Mouse (Mus musculus): Measurements from ENCODE around the gene Ccnh. TPM values are rescaled to one million over a fixed set of nuclear protein-coding genes. Genes with fewer than 3 reads are reported as not detected.
"Not testable (repeated sequence)": the region's sequence is repeated elsewhere in the genome, so short reads cannot be mapped to it uniquely, and the experiment has no call there.

The Ccnh gene
- not detected in 2 replicates for polyA plus RNA-seq (2012; ENCODE audit: insufficient read depth, insufficient read length, low replicate concordance, missing spikeins)

DNA sequence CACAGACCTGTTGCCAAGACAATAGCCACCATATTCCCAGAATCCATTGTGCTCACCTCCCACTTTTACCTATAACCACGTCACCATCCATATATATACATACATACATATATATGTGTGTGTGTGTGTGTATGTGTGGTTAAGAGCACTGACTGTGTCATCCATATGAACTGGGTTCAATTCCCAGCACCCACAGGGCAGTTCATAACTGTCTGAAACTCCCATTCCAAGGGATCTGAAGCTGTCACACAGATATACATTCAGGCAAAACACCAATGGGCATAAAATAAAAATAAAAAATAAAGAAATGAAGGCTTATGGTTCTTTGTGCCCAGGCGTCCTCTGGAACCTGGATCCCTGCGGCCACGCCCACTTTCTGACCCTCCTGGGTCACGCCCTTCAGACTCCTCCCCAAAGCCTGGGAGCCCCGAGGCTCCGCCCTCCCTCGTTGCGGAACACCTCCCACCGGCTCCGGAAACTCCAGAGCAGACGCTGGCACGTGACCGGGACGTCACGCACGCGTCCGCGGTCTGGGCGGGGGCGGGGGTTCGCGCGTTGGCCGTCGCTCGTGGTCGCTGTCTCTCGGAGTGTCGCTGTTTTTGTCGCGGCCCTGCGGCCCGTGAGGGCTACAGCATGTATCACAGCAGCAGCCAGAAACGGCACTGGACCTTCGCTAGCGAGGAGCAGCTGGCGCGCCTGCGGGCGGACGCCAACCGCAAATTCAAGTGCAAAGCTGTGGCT lies at the start of gene Ccnh:
Gene Ccnh (plus strand): TSS at position 506 of the 741 bp plus-strand sequence.
- Histone ChIP-seq H3K27ac (ENCODE audit: insufficient read depth, low read depth, low read length) (peak within 1 kb of the TSS; percentile 74), H3K4me3 (ENCODE audit: insufficient read depth, low read depth, low read length) (peak within 1 kb of the TSS; percentile 68), H3K4me1 (ENCODE audit: control insufficient read depth, insufficient read depth, low read length) (no peaks in the 10 kb centered on the region)
- TF ChIP-seq CTCF (IDR thresholded peaks at IDR 0.05; ENCODE audit: insufficient read depth, low read depth, low read length) (no peak), POLR2A (IDR thresholded peaks at IDR 0.05; ENCODE audit: insufficient read depth, low read depth, low read length) (0 out of 2 replicates have a peak, but pooled peaks have one; percentile 57)
- WGBS, result 2% methylated on average over 44 of the region's 44 CpGs

DNA sequence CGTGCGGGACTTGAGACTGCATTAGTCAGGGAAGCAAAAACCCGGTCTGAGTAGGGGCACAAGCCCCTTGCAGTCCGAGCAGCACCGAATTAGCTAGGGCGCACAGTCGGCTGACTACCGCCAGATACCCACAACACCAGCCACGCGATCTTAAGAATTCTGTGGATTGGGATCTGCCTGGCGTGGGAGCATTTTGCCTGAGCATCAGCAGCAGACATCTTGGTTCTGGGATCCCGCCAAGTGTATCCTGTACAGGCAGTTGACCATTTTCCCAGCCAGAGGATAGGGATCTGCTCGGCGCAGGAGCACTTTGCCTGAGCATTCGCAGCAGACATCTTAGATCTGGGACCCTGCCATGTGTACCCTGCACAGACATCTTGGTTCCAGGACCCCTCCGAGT lies 45.8 kb upstream of the Ccnh start:
- not testable (repeated sequence) for H3K4me3 ChIP-seq (ENCODE audit: insufficient read depth, low read depth, low read length); H3K4me1 ChIP-seq (ENCODE audit: control insufficient read depth, insufficient read depth, low read length); H3K27ac ChIP-seq (ENCODE audit: insufficient read depth, low read depth, low read length)
- 96% methylated on average over 16 of the region's 16 CpGs for WGBS

DNA sequence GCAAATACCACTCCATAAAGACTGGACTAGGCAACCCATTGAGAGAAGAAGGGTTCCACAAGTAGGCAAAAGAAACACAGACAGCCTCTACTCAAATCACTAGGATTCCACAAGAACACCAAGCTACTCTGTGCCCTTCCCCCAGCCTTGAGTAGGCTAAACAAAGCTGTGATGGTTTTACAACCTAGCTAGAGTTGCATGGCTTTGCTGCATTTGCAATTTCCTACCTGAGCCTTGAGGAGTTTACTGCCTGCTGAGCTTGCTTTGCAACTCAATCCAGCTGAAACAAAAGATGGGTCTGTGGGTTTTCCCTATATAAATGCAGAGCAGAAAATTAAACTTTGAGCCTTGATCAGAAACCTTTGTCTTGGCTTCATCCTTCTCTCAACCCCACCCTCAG lies 42.7 kb upstream of the Ccnh start:
- no peak overlapping the region for H3K27ac ChIP-seq (ENCODE audit: insufficient read depth, low read depth, low read length)
- H3K4me3 ChIP-seq (ENCODE audit: insufficient read depth, low read depth, low read length), result no peak overlapping the region
- no peaks in the 10 kb centered on the region for H3K4me1 ChIP-seq (ENCODE audit: control insufficient read depth, insufficient read depth, low read length)
- no peak for TF ChIP-seq POLR2A (IDR thresholded peaks at IDR 0.05; ENCODE audit: insufficient read depth, low read depth, low read length)
- TF ChIP-seq CTCF (IDR thresholded peaks at IDR 0.05; ENCODE audit: insufficient read depth, low read depth, low read length), result no peak

DNA sequence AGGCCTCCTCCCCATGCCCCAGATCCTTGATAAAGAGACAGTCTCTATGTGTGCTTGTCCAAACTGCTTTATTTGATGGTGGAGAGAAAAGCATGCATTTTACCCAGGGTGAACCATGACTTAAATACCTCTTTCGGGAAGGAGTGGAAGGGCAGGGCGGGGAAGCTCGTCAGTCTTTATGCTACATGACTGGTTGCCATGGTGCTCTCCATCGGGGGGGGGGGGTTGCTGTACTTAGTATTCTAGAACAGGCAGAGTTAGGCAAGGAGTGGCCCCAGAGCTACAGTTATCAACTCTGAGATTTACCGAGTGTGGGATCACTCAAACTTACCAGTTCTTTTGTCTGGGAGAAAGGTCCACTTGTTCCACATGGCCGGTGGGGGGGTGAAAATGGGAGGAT lies 34.5 kb upstream of the Ccnh start:
- TF ChIP-seq CTCF (IDR thresholded peaks at IDR 0.05; ENCODE audit: insufficient read depth, low read depth, low read length) (no peak), POLR2A (IDR thresholded peaks at IDR 0.05; ENCODE audit: insufficient read depth, low read depth, low read length) (no peak)
- 46% methylated on average over 6 of the region's 6 CpGs for WGBS
- H3K4me3 ChIP-seq (ENCODE audit: insufficient read depth, low read depth, low read length), result no peak overlapping the region
- no peaks in the 10 kb centered on the region for H3K4me1 ChIP-seq (ENCODE audit: control insufficient read depth, insufficient read depth, low read length)
- no peak overlapping the region for H3K27ac ChIP-seq (ENCODE audit: insufficient read depth, low read depth, low read length)

DNA sequence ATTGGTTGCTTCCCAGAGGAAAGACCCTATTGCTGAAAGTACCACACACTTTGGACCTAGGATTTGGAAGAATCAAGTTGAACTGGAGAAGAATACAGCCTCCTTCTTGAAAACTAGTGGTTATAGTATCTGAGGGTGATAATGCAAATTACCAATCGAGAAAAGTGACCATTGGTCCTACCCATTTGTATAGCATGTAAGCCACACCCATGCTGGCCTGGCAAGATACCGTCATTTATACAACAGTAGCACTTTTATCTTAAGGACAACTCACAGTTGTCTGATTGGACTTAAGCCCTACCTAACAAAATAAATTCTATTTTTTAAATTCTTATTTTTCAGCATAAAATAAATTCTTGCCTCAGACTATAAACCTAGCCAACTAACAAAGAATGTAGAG lies 29.2 kb upstream of the Ccnh start:
- H3K27ac ChIP-seq (ENCODE audit: insufficient read depth, low read depth, low read length), result no peak overlapping the region
- no peak overlapping the region for H3K4me3 ChIP-seq (ENCODE audit: insufficient read depth, low read depth, low read length)
- no peaks in the 10 kb centered on the region for H3K4me1 ChIP-seq (ENCODE audit: control insufficient read depth, insufficient read depth, low read length)
- WGBS, result 75% methylated on average over 2 of the region's 2 CpGs
- no peak for TF ChIP-seq CTCF (IDR thresholded peaks at IDR 0.05; ENCODE audit: insufficient read depth, low read depth, low read length)
- TF ChIP-seq POLR2A (IDR thresholded peaks at IDR 0.05; ENCODE audit: insufficient read depth, low read depth, low read length), result no peak

DNA sequence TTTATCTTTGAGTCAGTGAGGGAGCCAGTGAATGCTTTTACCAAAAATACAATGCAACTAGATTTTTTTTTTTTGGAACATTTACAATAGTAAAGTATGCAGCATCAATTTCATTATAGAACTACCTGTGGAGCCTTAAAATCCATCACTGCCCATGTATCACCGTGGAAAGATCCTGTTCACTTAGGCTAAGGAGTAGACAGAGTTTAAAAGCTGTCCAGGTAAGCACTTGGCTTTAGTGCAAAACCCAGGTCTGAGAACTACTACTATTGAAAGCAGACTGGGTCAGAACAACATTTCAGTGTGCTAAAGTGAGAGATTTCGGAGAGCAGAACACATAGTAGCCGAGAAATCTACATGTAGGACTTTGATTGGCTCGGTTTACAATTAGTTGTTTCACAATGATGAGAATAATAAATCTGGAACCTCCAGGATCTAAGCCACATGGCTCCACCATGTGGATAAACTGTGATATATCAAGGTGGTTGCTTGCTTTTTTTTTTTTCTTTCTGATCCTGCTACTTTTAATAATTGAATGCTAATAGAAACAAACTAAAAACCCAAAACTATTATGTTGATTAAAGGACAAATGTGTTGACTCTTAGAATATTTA lies 24.6 kb upstream of the Ccnh start:
- H3K4me3 ChIP-seq (ENCODE audit: insufficient read depth, low read depth, low read length), result no peak overlapping the region
- TF ChIP-seq CTCF (IDR thresholded peaks at IDR 0.05; ENCODE audit: insufficient read depth, low read depth, low read length) (no peak), POLR2A (IDR thresholded peaks at IDR 0.05; ENCODE audit: insufficient read depth, low read depth, low read length) (no peak)
- H3K4me1 ChIP-seq (ENCODE audit: control insufficient read depth, insufficient read depth, low read length), result no peaks in the 10 kb centered on the region
- 9% methylated on average over 4 of the region's 4 CpGs for WGBS
- no peak overlapping the region for H3K27ac ChIP-seq (ENCODE audit: insufficient read depth, low read depth, low read length)

DNA sequence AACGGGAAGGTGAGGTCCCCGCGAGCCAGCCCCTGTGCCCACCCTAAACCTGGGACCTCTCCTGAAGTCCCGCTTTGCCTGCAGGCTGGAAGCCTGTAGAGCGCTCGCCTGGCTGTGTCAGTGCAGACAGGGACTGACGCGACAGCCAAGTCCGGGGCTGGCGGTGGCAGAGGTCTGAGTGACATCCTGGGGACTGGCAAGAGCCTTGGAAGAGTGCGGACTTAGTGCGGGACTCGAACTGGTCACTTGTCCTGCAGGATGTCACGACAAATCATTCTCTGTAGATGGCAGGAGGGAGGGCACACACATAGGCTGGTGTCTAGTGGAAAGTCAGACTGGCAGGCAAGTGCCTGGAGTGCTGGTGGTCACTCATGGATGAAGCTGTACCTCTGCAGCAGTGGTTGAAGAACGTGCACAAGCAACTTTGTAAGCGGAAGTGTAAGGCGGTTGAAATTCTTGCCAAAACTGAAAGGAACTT lies 475 bp downstream of the Ccnh start:
- Histone ChIP-seq H3K4me3 (ENCODE audit: insufficient read depth, low read depth, low read length) (peak overlapping the region; percentile 68), H3K27ac (ENCODE audit: insufficient read depth, low read depth, low read length) (peak overlapping the region; percentile 74), H3K4me1 (ENCODE audit: control insufficient read depth, insufficient read depth, low read length) (no peaks in the 10 kb centered on the region)
- TF ChIP-seq CTCF (IDR thresholded peaks at IDR 0.05; ENCODE audit: insufficient read depth, low read depth, low read length), result no peak
- no peak for TF ChIP-seq POLR2A (IDR thresholded peaks at IDR 0.05; ENCODE audit: insufficient read depth, low read depth, low read length)
- 1% methylated on average over 17 of the region's 17 CpGs for WGBS

DNA sequence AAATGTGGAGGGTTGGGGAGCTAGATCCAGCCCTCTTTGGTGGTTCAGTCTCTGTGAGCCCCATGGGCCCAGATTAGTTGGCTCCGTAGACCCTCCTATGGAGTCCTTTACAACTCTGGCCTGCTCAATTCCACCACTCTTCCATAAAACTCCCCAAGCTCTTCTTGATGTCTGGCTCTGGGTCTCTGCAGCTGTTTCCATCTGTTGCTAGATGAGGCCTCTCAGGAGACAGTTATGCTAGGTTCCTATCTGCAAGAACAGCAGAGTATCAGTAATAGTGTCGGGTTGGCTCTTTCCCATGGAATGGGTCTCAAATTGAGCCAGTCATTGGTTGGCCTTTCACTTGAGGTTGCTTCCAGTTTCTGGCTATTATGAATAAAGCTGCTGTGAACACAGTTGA lies 2.0 kb downstream of the Ccnh start:
- 100% methylated on average over 2 of the region's 2 CpGs for WGBS

DNA sequence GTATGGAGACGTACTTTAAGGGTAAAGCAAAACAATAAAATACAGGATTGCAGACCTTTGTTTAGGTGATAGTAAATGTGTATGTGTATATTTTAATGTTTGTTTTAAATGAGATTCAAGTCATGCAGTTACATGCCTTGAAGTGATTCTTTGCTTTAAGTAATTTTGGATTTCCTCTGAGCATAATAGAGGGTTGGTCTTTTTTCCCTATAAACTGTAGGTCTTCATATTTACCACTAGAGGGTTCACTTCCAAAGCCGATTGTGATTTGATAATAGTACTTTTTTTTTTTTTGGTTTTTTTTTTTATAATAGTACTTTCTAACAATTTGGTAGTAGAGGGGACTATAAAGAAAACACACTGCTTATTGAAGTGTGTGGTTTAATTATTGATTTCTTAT lies 18.3 kb downstream of the Ccnh start:
- WGBS, result 51% methylated on average over 2 of the region's 2 CpGs
- Histone ChIP-seq H3K4me1 (ENCODE audit: control insufficient read depth, insufficient read depth, low read length) (no peaks in the 10 kb centered on the region), H3K4me3 (ENCODE audit: insufficient read depth, low read depth, low read length) (no peak overlapping the region), H3K27ac (ENCODE audit: insufficient read depth, low read depth, low read length) (no peak overlapping the region)
- TF ChIP-seq CTCF (IDR thresholded peaks at IDR 0.05; ENCODE audit: insufficient read depth, low read depth, low read length) (no peak), POLR2A (IDR thresholded peaks at IDR 0.05; ENCODE audit: insufficient read depth, low read depth, low read length) (no peak)

More for the DNA sequence above, 2.0 kb downstream of the Ccnh start:
- no peaks in the 10 kb centered on the region for H3K4me1 ChIP-seq (ENCODE audit: control insufficient read depth, insufficient read depth, low read length)
- no peak overlapping the region for H3K4me3 ChIP-seq (ENCODE audit: insufficient read depth, low read depth, low read length)
- no peak overlapping the region for H3K27ac ChIP-seq (ENCODE audit: insufficient read depth, low read depth, low read length)
- TF ChIP-seq POLR2A (IDR thresholded peaks at IDR 0.05; ENCODE audit: insufficient read depth, low read depth, low read length), result no peak
